In genomic region chr8:102488284-102488683, GRCm38 (mm10) we compare ENCODE assay signal across 16 mouse cellular contexts.
"Had no signal": no experiment of that assay in that cellular context is flagged by ENCODE, and none has a peak within 500 bp of the region (broad histone marks: within the 10 kb centered on the region; RNA-seq: fewer than 3 reads in every experiment).

No protein-coding gene starts in this region.

- H3K4me3 ChIP-seq: liver, embryonic 15.5 days; lung, embryonic 15.5 days; megakaryocyte, embryonic 14.5 days; midbrain, embryonic 13.5 days; midbrain, embryonic 15.5 days; neural tube, embryonic 12.5 days; stomach, embryonic 15.5 days had no signal

- DNase-seq: liver, postnatal 0 days; lung, adult 2 months; lung, postnatal 14 days; lung, postnatal 36 days; thymus, adult 18-20 months; thymus, postnatal 14 days; thymus, postnatal 36 days had no signal

- H3K27ac ChIP-seq: liver, embryonic 15.5 days; lung, embryonic 15.5 days; macrophage; midbrain, embryonic 13.5 days; midbrain, embryonic 15.5 days; neural tube, embryonic 12.5 days; stomach, embryonic 15.5 days; stomach, postnatal 0 days had no signal
